Mouse (Mus musculus) mature B cell (primary cell): ENCODE measurements at regions not wholly inside any gene's neighbourhood (a gene's known extent, or its start where the extent isn't known, plus 50 kb on each side); places are given as distances from the start of the nearest gene placed in this dataset.

Source experiments
- in situ Hi-C: fragments of 300-500 bp; cut with MboI; formaldehyde crosslinking; loops from 2 replicates; pipeline ENCODE4 v1.14.3; 2019

DNA sequence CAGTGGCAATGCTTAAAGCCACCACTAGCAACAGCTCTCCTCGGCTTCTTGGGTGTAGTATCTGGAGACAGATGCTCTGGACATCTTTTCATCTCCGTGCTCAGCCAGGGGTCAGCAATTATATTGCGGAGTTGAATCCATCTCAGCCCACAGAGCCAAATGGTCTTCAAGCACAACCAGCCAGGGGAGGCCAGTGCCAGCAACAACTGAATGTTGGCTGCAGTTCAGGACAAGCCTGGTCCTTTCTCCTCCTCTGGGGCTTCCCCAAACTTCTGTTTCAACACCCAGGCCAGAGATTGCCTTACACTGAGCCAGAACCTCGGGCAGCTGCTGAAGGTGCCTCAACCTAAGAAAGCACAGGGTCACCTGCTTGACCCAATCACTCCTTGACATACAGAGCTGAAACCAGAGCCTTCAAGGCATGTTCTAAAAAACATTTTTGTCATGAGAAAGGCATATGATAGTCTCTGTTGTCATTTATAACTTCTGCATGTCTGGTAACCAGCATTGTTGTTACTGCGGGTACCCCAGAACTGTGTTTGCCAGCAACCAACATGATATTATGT lies 169.9 kb upstream of the Lef1 start:
- in situ Hi-C loops: no loop called here

DNA sequence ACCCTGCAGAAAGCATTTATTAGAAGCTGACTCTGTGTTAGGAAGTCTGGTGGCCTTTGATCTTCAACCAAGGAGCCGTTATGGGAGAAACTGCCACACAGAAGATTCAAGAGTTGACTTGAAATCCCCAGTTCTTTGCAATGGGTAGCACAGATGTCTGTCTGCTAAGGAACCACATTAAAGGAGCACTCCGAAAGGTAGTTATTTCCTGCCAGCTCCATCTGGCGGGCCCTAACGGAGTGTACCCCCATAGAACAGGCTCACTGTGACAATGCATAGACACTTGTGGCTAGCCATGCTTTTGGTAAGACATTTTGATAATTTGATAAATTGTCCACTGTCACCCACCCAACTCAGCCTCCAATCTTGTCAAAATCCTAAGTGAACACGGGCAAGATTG lies 173.3 kb upstream of the Lef1 start:
- in situ Hi-C loops: no loop called here

- in situ Hi-C loops: no loop called here
Measured at GRCm38 (mm10) chr3:130936336-130936735, 173.9 kb upstream of the Lef1 start.

DNA sequence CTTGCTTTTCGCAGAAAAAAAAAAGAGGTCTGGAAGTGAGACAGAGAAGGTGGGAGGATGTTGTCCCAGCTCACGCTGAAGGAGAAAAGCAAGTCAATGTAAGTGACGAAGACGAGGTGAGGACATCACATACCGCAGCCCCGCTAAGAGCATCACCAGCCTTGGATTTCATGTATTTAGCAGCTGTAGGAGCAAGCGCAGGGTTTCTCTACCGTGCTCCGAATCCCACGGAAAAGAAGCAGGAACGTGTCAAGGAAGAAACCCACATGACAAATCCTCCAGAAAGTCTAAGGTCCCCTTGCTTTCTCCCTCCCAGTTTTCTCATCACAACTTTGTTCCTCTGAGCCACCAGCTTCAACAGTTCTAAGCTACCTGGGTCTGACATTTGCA lies 174.3 kb upstream of the Lef1 start:
- in situ Hi-C loops: no loop called here

DNA sequence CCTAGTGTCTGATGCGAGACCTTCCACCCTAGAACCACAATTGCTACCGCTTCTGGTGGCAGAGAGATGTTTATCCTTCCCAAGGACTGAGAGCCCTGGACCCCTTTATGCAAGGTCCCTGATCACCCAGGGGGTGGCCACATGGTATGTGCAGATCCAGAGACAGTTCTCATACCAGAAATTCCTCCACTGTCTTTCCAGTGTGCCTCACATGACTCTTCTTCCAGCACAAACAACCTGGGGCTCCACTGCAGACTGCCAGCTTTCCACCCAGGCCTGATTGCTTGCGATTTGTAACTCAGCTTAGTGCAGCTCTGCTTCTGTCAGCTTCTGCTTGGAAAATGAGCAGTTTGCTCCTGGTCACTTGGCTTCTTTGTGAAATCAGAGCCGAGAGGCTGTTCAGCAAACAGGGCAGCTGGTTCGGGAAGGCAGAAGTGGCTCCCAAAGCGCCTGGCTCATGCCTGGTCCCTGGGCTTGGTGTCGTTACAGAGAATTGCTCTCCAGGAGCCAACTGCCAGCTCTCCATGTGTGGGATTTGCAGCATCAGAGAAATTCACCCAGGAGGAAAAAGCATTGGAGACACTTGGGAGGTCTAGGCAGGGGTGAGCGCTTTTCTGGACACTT lies 174.9 kb upstream of the Lef1 start:
- in situ Hi-C loops: no loop called here

GRCm38 (mm10) chr3:130932723-130933122 lies 177.5 kb upstream of the Lef1 start:
- in situ Hi-C loops: no loop called here

GRCm38 (mm10) chr3:130932226-130932625 lies 178.0 kb upstream of the Lef1 start:
- in situ Hi-C loops: no loop called here

DNA sequence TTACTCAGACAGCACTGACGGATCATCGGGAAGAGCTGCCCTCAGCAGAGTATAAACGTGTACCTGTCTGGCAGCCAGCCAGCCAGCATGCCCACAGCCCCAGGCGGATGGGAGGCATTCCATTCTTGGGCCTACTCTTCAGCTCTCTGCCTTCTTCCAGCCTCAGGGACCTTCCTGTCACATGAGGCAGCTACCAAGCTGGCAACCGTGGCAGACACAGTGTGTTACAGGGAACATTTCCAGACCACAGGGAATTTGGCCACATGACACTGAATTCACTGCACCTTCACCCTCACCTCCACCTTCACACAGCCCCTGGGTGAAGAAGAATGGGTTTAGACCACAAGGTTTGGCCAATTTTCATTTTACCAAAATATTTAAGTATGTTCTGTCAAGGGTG lies 185.3 kb upstream of the Lef1 start:
- in situ Hi-C loops: no loop called here

- in situ Hi-C loops: no loop called here
Measured at GRCm38 (mm10) chr3:130923615-130923958, 186.7 kb upstream of the Lef1 start.

GRCm38 (mm10) chr3:130922812-130923614 lies 187.3 kb upstream of the Lef1 start:
- in situ Hi-C loops: no loop called here

- in situ Hi-C loops: no loop called here
Measured at GRCm38 (mm10) chr3:130921621-130922245, 188.5 kb upstream of the Lef1 start.

DNA sequence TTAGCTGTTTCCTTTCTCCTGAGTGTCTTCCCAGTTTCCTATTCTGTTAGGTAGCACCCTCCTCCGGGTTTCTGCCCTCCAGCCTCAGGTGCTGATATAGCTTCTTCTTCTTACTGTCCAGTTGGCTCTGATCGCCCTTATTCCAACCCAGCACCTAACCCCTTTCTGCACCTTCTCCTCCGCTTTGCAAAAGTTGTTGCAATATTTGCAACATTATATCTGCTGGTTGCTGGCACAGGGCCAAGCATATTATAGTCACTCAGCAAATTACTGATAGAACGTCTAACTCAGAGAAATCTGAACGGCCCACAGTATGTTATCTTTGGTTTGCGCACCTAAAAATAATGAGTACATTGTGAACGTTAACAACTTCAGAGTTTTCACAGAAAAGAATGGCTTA lies 183.6 kb upstream of the Rpl34 start:
- in situ Hi-C loops: no loop called here

DNA sequence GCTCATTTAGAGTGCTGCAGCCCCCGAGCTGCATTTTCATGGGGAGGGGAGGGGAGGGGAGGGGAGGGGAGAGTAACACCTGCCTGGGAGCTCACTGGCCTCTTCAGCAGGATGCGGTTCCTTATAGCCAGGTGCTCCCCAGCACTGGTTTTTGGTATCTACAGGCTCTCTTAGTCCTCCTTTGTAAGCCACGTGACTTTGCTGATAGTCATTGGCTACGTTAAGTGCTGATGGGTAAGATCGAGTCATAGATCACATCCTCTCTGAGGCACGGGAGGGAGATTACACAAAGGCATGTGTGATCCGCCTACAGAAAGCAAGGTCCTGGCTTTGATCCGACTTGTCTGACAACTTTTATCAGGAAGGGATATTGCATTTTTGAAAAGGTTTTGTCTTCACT lies 174.9 kb upstream of the Rpl34 start:
- in situ Hi-C loops: no loop called here

DNA sequence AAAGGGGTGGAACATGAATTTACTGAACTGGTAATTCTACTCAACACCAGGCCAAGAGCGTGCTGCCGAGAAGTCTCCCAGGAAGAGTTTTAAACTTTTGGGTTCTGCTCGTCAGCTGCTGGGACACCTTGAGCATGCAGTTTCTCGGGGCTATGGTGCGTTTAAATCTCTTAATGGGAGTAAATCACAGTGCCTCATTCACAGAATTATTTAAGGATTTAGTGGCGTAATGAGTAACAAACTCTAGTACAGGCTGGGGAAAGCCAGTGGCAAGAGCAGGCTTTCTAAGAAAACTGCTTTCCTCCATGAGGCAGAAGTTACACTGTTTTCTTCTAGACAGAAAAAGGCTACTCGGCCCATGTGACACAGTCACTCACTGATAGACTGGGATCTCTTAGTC lies 173.1 kb upstream of the Rpl34 start:
- in situ Hi-C loops: no loop called here

GRCm38 (mm10) chr3:130902376-130902775 lies 172.2 kb upstream of the Rpl34 start:
- in situ Hi-C loops: no loop called here

GRCm38 (mm10) chr3:130901343-130901742 lies 171.1 kb upstream of the Rpl34 start:
- in situ Hi-C loops: no loop called here

DNA sequence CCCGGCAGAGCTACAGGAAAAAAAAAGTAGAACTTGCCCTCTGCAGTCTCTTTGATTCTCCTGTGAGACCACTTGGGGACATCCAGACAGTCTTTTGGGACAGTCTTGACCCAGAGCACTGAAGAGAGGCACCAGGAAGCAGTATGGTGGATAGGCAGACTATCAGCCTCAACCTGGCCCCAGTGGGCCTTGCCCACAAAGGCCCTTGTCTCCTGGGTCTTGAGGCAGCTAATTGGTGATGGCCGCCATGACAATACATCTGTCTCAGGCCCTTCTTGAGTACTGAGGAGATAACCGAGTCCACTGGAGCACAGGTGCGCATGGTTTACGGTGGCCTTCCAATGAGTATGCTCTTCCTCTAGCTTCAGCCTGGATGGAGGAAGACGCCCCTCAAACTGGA lies 170.6 kb upstream of the Rpl34 start:
- in situ Hi-C loops: no loop called here

DNA sequence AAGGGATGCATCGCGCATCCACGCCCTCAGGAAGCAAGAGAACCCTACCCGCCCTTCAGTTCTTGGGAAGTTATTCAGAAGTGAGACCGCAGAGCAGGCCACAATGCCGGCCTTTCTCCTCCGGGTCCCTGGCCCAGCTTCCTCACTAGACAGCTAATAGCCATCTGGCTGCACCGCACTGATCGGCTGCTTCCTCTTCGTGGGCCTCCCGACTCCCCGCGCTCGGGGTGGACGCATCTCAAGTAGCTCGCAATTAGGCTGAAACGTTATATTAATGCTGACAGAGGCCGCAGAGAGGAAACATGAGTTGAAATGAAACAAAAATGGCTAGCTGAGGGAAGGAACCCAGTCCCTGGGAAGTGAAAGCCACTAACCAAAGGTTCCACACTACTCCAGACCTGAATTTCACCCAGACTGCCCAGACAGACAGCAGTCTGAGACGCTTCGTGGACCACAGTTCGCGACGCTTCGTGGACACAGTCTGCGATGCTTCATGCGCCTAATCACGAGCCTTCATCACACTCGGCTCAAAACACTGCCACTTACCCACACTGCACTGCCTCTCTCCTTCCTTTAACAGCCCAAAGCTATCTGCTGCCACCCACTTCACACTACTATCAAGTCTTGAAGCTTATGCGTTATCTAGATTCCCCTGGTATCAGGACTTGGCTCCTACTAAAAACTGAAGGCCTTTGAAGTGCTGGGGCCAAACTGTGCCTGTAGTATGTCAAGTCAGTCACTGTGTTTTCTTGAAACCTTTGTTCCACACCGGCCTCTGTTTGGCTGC lies 170.0 kb upstream of the Rpl34 start:
- in situ Hi-C loops: no loop called here

DNA sequence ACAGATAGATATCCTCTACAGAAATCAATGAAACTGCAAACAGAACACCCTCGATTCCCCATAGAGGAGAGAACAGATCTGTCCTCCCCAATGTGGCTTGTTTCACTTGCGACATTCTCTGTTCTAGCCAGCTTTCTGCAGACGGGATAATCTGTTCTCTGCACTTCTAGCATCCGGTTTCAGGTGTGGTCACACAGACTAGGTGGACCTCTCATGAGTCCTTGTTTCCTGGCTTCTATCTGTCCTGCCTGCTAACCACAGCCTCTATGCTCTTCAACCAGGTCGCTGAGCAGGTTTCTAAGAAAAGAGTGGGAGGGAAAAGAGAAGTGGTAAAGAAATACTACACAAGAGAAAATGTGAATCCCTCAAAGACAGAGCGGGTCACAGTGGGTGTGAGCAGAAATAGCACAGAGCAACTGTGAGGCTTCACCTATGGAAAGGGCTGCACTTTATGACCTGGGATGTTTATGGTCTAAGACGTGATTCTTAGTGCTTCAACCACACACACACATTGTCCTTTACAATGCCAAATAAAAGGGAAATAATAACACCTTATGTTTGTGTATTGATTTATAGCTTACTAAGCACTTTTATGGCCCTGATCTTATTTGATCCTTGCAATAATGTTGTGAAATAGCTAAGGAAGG lies 164.1 kb upstream of the Rpl34 start:
- in situ Hi-C loops: loop anchor here (25.0 kb wide), 1 partner anchor 132 kb away; no protein-coding TSS in a partner anchor

- in situ Hi-C loops: loop anchor here (25.0 kb wide), 1 partner anchor 129 kb away; no protein-coding TSS in a partner anchor
Measured at GRCm38 (mm10) chr3:130891310-130891709, 161.1 kb upstream of the Rpl34 start.

DNA sequence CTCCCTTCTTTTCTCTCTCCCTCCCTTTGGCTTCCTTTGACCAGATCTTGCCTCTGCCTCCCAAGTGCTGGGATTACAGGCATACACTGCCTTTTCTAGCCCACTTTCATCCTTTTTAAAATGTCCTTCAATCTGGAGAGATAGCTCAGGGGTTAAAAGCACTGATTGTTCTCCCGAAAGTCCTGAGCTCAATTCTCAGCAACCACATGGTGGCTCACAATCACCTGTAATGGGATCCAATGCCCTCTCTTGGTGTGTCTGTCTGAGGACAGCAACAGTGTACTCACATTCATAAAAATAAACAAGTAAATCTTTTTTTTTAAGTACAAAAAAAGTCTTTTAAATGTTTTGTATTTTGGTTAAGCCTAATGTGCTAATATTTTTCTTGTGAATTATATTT lies 158.4 kb upstream of the Rpl34 start:
- in situ Hi-C loops: loop anchor here (10.0 to 25.0 kb wide), 2 partner anchors 126 to 346 kb away; no protein-coding TSS in a partner anchor
